Mouse (Mus musculus): ENCODE results near the gene Gm49416. TPM values are rescaled to one million over a fixed set of nuclear protein-coding genes. Genes with fewer than 3 reads are reported as not detected.

The Gm49416 gene
- total RNA-seq (2023) = 4.7 to 5.0 TPM in 2 of 4 replicates, not detected in the others

DNA sequence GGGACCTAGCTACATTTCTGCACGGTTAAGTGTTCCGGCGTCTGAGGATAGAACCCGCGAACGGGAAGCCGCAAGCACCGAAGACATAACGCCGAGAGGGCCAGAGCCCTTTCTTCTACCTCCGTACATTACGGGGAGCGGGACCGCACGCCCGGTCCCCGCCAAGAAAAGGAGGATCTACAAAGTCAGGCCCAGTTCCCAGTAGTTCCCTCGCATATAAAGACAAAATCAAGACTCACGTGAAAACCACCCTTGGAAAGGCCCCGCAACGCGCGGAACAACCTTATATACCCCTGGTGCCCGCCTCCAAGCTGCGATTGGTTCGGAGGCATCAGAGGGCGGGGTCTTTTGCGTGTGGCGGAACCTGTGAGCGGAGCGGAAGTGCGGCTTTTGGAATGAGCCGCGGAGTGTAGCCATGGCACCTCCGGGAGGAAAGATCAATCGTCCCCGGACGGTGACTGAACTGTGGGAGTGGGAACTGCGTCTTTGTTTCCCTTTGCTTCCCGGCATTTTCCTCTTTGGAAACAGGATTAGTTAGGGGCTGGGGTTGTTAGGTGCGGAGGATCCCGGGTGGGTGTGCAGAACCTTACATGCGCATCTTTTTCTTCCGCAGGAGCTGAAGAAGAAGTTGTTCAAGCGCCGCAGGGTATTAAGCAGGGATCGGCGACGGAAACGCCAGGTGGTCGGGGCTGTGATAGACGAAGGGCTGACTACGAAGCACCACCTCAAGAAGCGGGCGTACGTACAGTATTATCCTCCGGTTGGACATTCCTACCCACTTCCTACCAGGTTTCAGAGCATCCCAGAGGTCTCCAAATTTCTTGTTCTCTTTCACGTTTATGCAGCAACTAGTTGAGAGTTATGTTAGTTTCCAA lies at the start of gene Gm49416, which contains the start of gene 1810009A15Rik:
Gm49416 (plus strand) TSS at position 416 of the 875 bp plus-strand sequence.
1810009A15Rik (plus strand) TSS at position 343 of the 875 bp plus-strand sequence.

DNA sequence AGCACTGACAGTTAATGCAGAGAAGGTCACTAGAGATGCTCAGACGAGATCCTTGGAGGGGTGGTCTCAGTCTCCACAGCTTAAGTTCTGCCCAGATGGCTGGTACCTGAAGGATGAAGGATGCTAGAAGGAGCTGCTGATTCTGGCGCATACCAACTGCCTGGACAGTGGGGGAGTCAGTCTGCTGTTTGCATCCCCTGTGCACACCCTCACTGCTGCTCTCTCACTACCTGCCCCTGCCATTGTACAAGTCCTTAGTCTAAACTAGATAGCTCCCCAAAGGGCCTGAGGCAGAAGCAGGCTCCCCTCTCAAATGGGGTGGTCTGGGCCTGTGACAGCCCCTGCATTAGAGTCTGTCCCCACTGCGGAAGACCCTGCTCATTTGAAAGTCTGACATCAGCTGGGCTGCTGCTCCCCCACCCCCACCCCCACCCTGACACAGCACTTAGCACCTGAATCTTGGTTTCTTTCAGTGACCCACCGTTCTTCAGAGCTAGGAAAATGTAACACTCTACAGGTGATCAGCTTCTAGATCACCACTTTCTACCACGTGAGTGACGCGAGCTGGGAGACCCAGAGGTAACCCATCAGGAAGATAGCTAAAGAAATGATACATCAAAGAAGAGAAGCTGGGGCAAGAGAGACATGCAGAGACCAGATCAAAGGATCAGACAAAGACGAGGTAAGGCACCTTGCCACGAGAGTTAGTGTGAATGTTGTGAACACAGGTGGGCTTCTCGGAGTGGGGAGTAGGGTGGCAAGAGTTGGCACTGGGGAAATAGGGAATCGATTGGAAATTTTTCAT lies 49.4 kb upstream of the Gm49416 start, which contains the start of gene Gng3:
Gng3 (minus strand) TSS at position 92 of the 805 bp plus-strand sequence.

DNA sequence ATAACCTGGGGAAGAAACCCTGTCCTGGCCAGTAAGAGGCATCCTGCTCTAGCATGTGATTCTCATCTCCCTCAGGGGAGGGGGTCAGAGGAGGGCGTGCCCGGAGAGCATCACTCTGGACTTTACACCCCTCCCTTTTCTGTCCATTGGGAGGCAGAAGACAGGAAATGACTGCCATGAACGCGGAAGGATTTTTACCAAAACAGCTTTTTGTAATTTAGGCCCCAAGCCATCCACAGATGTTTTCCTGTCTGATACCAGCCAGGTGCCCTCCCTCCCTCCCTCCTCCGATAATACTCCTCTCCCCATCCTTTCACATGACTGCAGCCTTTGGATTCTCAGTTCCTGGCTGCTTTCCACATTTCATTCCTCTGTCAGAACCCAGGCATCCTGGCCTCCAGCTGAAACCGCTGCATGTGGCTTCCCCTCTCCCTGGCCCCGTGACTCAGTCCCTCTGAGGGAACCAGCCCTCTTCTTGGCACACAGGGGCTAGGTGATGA lies 38.3 kb upstream of the Gm49416 start, which contains the start of gene Lrrn4cl:
Lrrn4cl (plus strand) TSS at position 367 of the 500 bp plus-strand sequence.

DNA sequence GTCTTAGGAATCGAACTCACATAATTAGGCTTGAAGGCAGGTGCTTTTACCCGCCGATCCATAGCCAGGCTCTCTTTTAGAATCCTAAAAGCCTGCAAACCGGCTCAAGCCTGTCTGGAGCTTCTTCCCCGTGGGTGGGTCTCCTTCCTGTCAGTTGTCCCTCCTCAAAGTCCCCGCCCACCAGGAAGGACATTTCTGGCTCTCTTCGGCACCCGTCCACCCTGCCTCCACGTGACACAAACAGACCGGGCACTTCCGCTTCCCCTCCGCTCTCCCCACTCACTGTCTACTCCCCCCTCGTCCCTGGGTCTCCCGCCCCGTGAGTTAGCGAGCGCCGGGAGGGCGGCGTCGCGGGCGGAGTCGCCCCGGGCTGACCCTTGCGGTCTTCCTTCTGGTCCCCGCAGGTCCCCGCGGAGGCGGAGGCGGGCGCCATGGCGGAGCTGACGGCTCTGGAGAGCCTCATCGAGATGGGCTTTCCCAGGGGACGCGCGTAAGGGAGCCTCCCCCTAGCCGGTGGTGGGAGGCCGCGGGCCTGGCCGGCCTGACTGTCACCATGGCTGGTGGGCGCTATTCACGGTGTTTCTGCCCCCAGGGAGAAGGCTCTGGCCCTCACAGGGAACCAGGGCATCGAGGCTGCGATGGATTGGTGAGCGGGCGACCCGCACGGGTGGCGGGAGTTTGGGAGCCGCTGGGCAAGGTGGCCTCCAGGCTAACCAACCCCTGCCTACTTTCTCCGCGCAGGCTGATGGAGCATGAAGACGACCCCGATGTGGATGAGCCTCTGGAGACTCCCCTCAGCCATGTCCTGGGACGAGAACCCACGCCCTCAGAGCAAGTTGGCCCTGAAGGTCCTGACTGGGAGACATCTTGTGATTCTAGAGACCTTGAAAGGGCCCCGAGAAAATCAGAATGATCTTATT lies 17.2 kb upstream of the Gm49416 start, which contains the start of gene Ubxn1:
Ubxn1 (plus strand) TSS at position 230 of the 920 bp plus-strand sequence.

DNA sequence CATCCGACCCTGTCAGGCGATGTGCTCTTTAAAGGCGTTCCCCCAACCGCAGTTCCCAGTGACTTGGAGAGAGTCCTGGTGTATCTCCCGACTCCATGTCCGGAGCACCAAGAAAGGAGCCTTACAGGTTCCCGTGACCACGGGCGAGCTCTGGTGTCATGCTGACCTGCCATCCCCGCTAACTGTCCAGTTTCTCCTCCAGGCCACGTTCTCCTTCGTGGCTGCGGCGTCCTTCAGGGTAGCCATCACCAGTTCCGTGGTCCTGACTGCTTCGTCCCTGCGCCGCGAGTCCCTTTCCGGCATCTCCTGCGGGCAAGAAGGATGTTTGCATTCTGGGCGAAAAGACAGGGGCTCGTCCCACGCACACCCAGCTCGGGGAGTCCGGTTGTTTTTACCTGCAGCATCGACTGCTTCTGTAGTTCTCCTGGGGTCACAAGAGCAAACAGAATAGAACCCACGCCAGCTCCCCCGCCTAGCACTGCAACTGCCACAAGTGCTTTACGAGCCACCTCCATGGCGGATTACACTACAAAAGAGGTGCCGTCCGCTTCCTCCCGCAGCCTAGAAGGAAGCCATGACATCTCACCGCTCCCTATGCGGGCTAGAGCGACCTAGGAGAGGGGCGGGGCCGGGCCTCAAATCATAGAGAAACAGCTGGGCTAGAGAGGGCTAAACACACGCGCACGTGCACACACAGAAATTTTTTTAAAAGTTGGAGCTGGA lies 8.3 kb upstream of the Gm49416 start, which contains the start of gene Uqcc3:
Uqcc3 (minus strand) TSS at position 613 of the 723 bp plus-strand sequence.

DNA sequence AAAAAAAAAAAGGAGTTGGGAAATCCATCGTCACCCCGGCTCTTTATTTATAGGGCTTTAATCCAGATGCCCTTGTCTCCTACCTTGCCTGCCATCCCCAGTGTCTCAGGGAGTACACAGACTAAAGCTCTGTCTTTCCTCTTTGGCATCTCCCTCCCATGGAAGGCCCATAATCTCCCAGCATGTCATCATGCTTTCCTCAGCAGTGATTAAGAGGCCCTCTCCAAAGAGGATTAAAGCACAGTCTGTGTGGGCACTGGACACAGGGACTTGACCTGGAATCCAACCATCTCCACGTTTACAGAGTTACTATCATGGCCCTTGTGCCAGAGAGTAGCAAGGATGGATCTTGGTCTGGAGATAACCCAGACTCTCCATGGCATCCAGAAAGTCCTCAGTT lies 5.1 kb upstream of the Gm49416 start, which contains the start of the genes Lbhd1 and Gm49403:
Lbhd1 (plus strand) TSS at position 117 of the 400 bp plus-strand sequence.
Gm49403 (plus strand) TSS at position 315 of the 400 bp plus-strand sequence.

DNA sequence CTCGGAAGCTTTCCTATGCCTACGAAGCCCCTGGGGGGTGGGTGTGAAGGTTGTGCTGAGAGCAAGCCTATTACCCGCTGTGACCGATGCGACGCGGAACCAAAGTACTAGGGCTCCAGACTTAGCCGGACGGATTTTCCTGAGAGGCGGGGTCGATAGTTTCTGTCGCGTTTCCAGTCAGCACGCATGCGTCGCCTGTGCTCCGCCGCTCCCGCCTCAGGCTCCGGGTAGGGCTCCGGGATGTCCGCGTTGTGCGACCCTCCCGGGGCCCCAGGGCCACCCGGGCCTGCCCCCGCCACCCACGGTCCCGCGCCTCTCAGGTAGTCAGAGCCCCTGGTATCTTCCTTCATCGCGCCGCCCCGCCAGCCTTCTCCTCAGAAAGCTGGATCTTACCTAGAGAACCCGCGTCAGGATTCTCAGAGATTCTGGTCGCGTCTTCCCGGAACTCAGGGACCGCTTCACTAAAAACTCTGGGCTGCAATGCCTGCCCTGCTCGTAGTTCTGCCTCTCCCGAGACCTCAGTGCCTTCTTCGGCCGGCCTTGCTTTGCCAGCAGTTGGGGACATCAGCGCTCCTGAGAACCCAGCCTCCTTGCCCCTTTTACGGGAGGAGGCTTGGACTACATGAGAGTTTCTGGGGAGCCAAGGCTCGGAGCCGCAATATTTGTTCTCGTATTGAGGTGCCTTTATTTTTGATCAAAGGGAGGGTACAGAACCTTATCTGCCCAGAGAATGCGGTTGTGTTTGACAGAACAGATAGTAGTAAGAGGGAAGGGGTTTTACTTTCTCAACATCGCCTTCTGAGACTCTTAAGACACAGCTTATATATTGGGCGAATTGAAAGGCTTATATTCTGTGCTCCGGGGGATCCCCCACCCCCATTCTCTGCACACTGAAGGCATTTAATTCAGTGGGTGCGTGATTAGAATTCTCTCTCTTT lies 4.4 kb downstream of the Gm49416 start, which contains the start of gene Ints5:
Ints5 (plus strand) TSS at position 177 of the 938 bp plus-strand sequence.

DNA sequence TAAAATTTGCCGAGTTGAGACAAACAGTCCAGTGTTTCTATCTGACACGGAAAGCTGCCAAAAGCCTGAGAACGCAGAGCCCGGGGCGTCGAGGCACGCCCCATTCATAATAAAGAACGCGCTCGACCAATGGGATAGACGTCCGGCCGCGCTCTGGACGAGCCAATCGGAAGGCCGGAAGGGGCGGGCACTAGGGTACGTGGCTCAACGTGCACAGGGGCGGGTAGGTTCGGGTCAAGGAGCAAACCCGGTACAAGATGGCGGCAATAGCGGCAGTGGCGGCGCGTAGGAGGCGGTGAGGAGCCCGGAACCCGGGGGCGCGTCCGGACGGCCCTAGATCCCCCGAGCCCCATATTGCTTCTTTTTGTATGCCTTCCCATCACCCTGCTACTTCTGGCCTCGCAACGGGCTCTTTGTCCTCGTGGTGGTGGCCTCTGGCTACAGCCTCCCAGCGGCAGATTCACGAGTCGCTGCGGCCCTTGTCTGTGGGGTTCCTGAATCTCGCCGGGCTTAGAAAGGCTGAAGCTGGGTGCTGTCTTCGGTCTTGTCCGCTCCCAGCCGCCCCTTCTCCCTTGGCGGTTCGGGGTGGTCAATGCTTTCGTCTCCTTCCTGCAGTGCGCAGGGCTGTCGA lies 9.3 kb downstream of the Gm49416 start, which contains the start of gene Ganab:
Ganab (plus strand) TSS at position 207 of the 631 bp plus-strand sequence.

DNA sequence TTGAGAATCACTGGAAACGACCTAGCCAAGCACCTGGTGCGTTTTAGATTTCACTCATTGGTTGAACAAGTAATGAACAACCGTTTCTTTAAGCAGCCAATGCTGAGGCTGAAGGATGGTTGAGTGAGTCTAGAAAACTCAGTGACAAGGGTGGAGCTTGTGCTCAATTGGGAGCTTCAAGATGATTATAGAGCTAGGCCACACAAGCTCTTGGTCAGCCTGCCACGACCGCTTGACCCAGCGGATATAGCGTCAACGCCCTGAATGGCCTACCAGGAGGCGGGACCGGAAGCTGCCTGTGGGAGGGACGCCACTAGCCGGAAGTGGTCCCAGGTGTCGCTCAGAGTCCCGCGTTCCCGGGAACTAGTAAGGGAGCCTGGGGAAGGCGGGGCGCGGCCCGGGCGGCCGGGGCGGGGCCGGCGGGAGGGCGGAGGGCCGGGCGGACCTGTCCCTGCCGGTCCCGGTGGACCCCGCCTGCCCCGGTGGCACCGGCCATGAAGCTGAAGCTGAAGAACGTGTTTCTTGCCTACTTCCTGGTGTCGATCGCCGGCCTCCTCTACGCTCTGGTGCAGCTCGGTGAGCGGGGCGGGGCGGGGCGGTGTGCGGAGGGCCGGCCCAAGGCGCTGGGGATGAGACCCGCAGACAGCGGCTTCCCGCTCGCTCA lies 31.5 kb downstream of the Gm49416 start, which contains the start of gene B3gat3:
B3gat3 (plus strand) TSS at position 302 of the 664 bp plus-strand sequence.

DNA sequence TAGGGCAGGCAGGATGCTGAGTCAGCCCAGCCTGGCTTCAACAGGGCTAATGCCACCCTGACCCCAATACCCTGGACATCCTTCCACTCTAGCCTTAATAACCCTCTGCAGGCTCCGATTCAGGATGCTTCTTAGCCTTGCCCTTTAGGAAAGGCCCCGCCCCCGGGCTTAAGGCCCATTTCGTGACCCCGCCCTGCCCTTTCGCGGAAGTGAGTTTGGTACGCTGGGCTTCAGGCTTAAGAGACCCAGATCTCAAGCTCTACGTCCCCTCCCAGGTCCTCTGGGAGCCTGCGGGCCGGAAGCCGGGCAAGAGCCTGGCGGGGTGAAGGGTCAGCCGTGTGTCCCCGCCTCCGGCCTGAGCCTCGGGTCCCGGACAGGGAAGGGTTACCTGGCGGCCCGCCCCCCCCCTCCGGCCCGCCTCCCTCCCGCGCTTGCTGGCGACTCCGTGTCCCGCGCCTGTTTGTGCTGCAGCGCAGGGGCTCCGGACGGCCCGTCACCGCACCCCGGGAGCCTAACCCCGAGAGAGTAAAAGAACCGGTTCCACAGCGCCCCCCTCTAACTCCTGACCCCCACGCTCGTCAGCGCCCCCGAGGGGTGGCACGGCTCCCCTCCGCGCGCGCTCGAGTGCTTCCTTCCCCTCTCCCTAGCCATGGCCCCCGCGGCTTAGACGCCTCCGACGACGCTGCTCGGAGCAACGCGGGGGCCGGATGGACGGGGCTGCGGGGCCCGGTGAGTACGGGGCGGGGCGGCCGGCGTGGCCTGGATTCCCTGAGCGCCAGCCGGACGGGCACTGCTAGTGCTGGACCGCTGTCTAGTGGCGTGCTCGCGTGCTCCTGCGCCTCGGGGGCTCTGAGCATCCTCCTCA lies 40.7 kb downstream of the Gm49416 start, which contains the start of the genes Rom1 and Eml3:
Rom1 (minus strand) TSS at position 133 of the 865 bp plus-strand sequence.
Eml3 (plus strand) TSS at position 329 of the 865 bp plus-strand sequence.

DNA sequence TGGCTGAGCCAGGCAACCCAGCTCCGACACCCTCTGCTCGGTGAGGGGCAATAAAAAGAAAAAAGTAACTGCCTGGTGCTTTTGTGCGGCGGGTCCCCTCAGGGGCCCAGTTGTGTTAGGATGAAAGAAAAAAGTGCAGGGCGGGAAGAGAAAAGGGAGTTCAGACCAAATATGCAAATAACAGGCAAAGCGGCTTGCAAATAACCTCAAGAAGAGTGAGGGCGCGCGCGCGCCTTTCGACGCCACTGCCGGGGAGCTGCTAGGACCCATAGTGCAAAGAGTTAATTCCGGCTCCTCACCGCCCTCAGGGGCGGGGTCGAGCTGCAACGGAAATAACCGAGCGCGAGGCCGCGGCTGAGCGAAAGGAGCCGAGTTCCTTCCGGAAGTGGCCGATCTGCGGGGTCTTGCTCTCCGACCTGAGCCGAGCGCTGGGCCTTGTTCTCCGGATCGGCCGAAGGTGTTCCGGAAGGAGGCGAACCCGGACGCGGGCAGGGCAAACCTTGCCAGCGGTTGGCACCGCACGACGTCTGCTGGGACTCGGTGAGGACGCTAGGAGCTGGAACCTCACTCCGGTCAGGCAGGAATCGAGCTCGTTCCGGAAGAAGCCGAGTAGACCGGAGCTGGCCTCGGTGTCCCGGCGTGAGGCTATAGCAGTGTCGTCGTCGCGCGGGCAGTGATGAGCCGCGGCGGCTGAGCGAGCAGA lies 52.9 kb downstream of the Gm49416 start, which contains the start of gene Mta2:
Mta2 (plus strand) TSS at position 361 of the 703 bp plus-strand sequence.

Other genes starting within 250 kb of the Gm49416 start
- not detected in 4 replicates for gene Chrm1, start 225.1 kb upstream of the Gm49416 start, total RNA-seq (2023)
- 230 to 247 TPM (median 235 TPM) in 4 replicates for gene Slc3a2, start 165.6 kb upstream of the Gm49416 start, total RNA-seq (2023)
- gene Wdr74, start 153.1 kb upstream of the Gm49416 start, total RNA-seq (2023) = 62.8 to 83.7 TPM (median 79.5 TPM) in 4 replicates
- 3.0 to 7.4 TPM (median 4.7 TPM) in 4 replicates for gene 1700092M07Rik, start 148.2 kb upstream of the Gm49416 start, total RNA-seq (2023)
- gene Stx5a, start 147.5 kb upstream of the Gm49416 start, total RNA-seq (2023) = 237 to 245 TPM (median 241 TPM) in 4 replicates
- 377 to 393 TPM (median 389 TPM) in 4 replicates for gene Nxf1, start 131.9 kb upstream of the Gm49416 start, total RNA-seq (2023)
- 26.2 to 31.3 TPM (median 28.9 TPM) in 4 replicates for gene Tmem223, start 117.9 kb upstream of the Gm49416 start, total RNA-seq (2023)
- 63.6 to 73.3 TPM (median 71.5 TPM) in 4 replicates for gene Tmem179b, start 114.5 kb upstream of the Gm49416 start, total RNA-seq (2023)
- 20.5 to 27.0 TPM (median 24.5 TPM) in 4 replicates for gene Taf6l, start 102.5 kb upstream of the Gm49416 start, total RNA-seq (2023)
- gene Polr2g, start 90.3 kb upstream of the Gm49416 start, total RNA-seq (2023) = 58.1 to 65.7 TPM (median 60.7 TPM) in 4 replicates
- gene Zbtb3, start 86.4 kb upstream of the Gm49416 start, total RNA-seq (2023) = 1.3 to 2.0 TPM (median 1.6 TPM) in 4 replicates
- gene Ttc9c, start 69.6 kb upstream of the Gm49416 start, total RNA-seq (2023) = 28.9 to 33.7 TPM (median 30.1 TPM) in 4 replicates
- 104 to 114 TPM (median 109 TPM) in 4 replicates for gene Hnrnpul2, start 68.9 kb upstream of the Gm49416 start, total RNA-seq (2023)
- 6.4 to 30.3 TPM (median 16.5 TPM) in 4 replicates for gene AC129217.1, start 59.2 kb upstream of the Gm49416 start, total RNA-seq (2023)
- 45.4 to 52.9 TPM (median 48.9 TPM) in 4 replicates for gene Bscl2, start 51.5 kb upstream of the Gm49416 start, total RNA-seq (2023)
- not detected in 4 replicates for gene Gng3, start 49.7 kb upstream of the Gm49416 start, total RNA-seq (2023)
- 0.32 to 0.75 TPM (median 0.51 TPM) in 4 replicates for gene Lrrn4cl, start 38.2 kb upstream of the Gm49416 start, total RNA-seq (2023)
- 133 to 143 TPM (median 140 TPM) in 4 replicates for gene Ubxn1, start 17.4 kb upstream of the Gm49416 start, total RNA-seq (2023)
- gene Uqcc3, start 8.0 kb upstream of the Gm49416 start, total RNA-seq (2023) = 20.6 to 24.9 TPM (median 22.3 TPM) in 4 replicates
- gene Lbhd1, start 5.2 kb upstream of the Gm49416 start, total RNA-seq (2023) = 5.1 to 16.0 TPM (median 14.2 TPM) in 4 replicates
- not detected in 4 replicates for gene Gm49403, start 5.0 kb upstream of the Gm49416 start, total RNA-seq (2023)
- gene 1810009A15Rik, start 73 bp upstream of the Gm49416 start, total RNA-seq (2023) = 32.7 to 40.6 TPM (median 37.3 TPM) in 4 replicates
- gene Ints5, start 4.1 kb downstream of the Gm49416 start, total RNA-seq (2023) = 17.6 to 20.4 TPM (median 19.8 TPM) in 4 replicates
- gene Ganab, start 9.1 kb downstream of the Gm49416 start, total RNA-seq (2023) = 148 to 156 TPM (median 152 TPM) in 4 replicates
- gene B3gat3, start 31.4 kb downstream of the Gm49416 start, total RNA-seq (2023) = 62.7 to 65.2 TPM (median 64.4 TPM) in 4 replicates
- 4.1 to 5.4 TPM (median 5.0 TPM) in 4 replicates for gene Rom1, start 40.4 kb downstream of the Gm49416 start, total RNA-seq (2023)
- 90.1 to 96.3 TPM (median 93.0 TPM) in 4 replicates for gene Eml3, start 40.6 kb downstream of the Gm49416 start, total RNA-seq (2023)
- 193 to 211 TPM (median 196 TPM) in 4 replicates for gene Mta2, start 52.9 kb downstream of the Gm49416 start, total RNA-seq (2023)
- 44.1 to 51.1 TPM (median 47.8 TPM) in 4 replicates for gene Tut1, start 64.9 kb downstream of the Gm49416 start, total RNA-seq (2023)
- gene Eef1g, start 78.1 kb downstream of the Gm49416 start, total RNA-seq (2023) = 481 to 522 TPM (median 501 TPM) in 4 replicates
- gene Ahnak, start 100.4 kb downstream of the Gm49416 start, total RNA-seq (2023) = 135 to 153 TPM (median 149 TPM) in 4 replicates
- gene Scgb1a1, start 199.0 kb downstream of the Gm49416 start, total RNA-seq (2023) = not detected in 4 replicates
- gene Asrgl1, start 246.7 kb downstream of the Gm49416 start, total RNA-seq (2023) = 20.9 to 32.7 TPM (median 25.2 TPM) in 4 replicates

Data from B cell, adult 62 days (primary cell).